Mouse (Mus musculus): ENCODE measurements around the gene Pkd1l1. TPM values are rescaled to one million over a fixed set of nuclear protein-coding genes. Genes with fewer than 3 reads are reported as not detected.

The Pkd1l1 gene
- polyA plus RNA-seq, 1 experiment from 2014 or later = 0.10 TPM

GRCm38 (mm10) chr11:8978154-8978553 lies 5.1 kb upstream of the Pkd1l1 start:
- H3K4me1 ChIP-seq (replicated peaks) = no peaks in the 10 kb centered on the region
- DNase-seq (no peak), ATAC-seq (ENCODE audit: low read depth) (no peak)
- no peak overlapping the region for H3K9ac ChIP-seq
- H3K4me3 ChIP-seq (replicated peaks) = no peak overlapping the region
- 57% methylated on average over 4 of the region's 4 CpGs for WGBS (ENCODE audit: insufficient replicate concordance)
- H3K4me2 ChIP-seq = no peak overlapping the region
- no peaks in the 10 kb centered on the region for H3K27me3 ChIP-seq
- no peak overlapping the region for H3K27ac ChIP-seq
- H3K9me3 ChIP-seq (replicated peaks) = no peaks in the 10 kb centered on the region
- no peaks in the 10 kb centered on the region for H3K36me3 ChIP-seq

GRCm38 (mm10) chr11:8972093-8972492 lies 973 bp downstream of the Pkd1l1 start:
- H3K4me2 ChIP-seq = peak overlapping the region; percentile 38
- H3K27ac ChIP-seq = peak overlapping the region; percentile 57
- H3K27me3 ChIP-seq = no peaks in the 10 kb centered on the region
- peak overlapping the region; percentile 10; the same call in 1 of the 2 replicates for H3K9ac ChIP-seq
- no peaks in the 10 kb centered on the region for H3K36me3 ChIP-seq
- DNase-seq = no peak
- 51% methylated on average over 6 of the region's 6 CpGs for WGBS (ENCODE audit: insufficient replicate concordance)
- peaks cover 47% of the 10 kb centered on the region for H3K4me1 ChIP-seq (replicated peaks)
- no peak overlapping the region for H3K4me3 ChIP-seq (replicated peaks)
- peak; percentile 85 for ATAC-seq (ENCODE audit: low read depth)
- no peaks in the 10 kb centered on the region for H3K9me3 ChIP-seq (replicated peaks)

GRCm38 (mm10) chr11:8970509-8970908 lies 2.6 kb downstream of the Pkd1l1 start:
- DNase-seq = peak; percentile 50
- WGBS (ENCODE audit: insufficient replicate concordance) = 28% methylated on average over 9 of the region's 9 CpGs
- Histone ChIP-seq H3K9me3 (replicated peaks) (no peaks in the 10 kb centered on the region), H3K4me3 (replicated peaks) (0 out of 2 replicates have a peak overlapping the region, but pooled peaks have one; percentile 13), H3K9ac (peak overlapping the region; percentile 22; the same call in 1 of the 2 replicates), H3K4me1 (replicated peaks) (peaks cover 52% of the 10 kb centered on the region), H3K27ac (peak overlapping the region; percentile 72), H3K36me3 (no peaks in the 10 kb centered on the region), H3K27me3 (no peaks in the 10 kb centered on the region), H3K4me2 (peak overlapping the region; percentile 54)
- ATAC-seq (ENCODE audit: low read depth) = peak; percentile 83

GRCm38 (mm10) chr11:8968094-8968493 lies 5.0 kb downstream of the Pkd1l1 start:
- DNase-seq = no peak
- Histone ChIP-seq H3K9ac (no peak overlapping the region), H3K27me3 (no peaks in the 10 kb centered on the region), H3K4me1 (replicated peaks) (peaks cover 52% of the 10 kb centered on the region), H3K27ac (peak overlapping the region; percentile 47; the same call in 1 of the 2 replicates), H3K4me3 (replicated peaks) (no peak overlapping the region), H3K36me3 (no peaks in the 10 kb centered on the region), H3K4me2 (peak overlapping the region; percentile 8; the same call in 1 of the 2 replicates), H3K9me3 (replicated peaks) (no peaks in the 10 kb centered on the region)
- 70% methylated on average over 7 of the region's 7 CpGs for WGBS (ENCODE audit: insufficient replicate concordance)
- ATAC-seq (ENCODE audit: low read depth) = peak; percentile 60

GRCm38 (mm10) chr11:8958572-8958971 lies 14.5 kb downstream of the Pkd1l1 start:
- no peak overlapping the region for H3K4me3 ChIP-seq (replicated peaks)
- 66% methylated on average over 10 of the region's 10 CpGs for WGBS (ENCODE audit: insufficient replicate concordance)
- H3K4me2 ChIP-seq = no peak overlapping the region
- H3K36me3 ChIP-seq = no peaks in the 10 kb centered on the region
- no peak overlapping the region for H3K9ac ChIP-seq
- H3K27ac ChIP-seq = no peak overlapping the region
- ATAC-seq (ENCODE audit: low read depth) (no peak), DNase-seq (no peak)
- H3K27me3 ChIP-seq = no peaks in the 10 kb centered on the region
- H3K4me1 ChIP-seq (replicated peaks) = no peaks in the 10 kb centered on the region
- no peaks in the 10 kb centered on the region for H3K9me3 ChIP-seq (replicated peaks)

GRCm38 (mm10) chr11:8958108-8958507 lies 15.0 kb downstream of the Pkd1l1 start:
- DNase-seq (no peak), ATAC-seq (ENCODE audit: low read depth) (no peak)
- no peaks in the 10 kb centered on the region for H3K4me1 ChIP-seq (replicated peaks)
- no peaks in the 10 kb centered on the region for H3K9me3 ChIP-seq (replicated peaks)
- WGBS (ENCODE audit: insufficient replicate concordance) = 59% methylated on average over 4 of the region's 4 CpGs
- H3K4me2 ChIP-seq = no peak overlapping the region
- H3K27ac ChIP-seq = no peak overlapping the region
- H3K9ac ChIP-seq = no peak overlapping the region
- no peak overlapping the region for H3K4me3 ChIP-seq (replicated peaks)
- H3K27me3 ChIP-seq = no peaks in the 10 kb centered on the region
- H3K36me3 ChIP-seq = no peaks in the 10 kb centered on the region

GRCm38 (mm10) chr11:8957023-8957422 lies 16.0 kb downstream of the Pkd1l1 start:
- H3K27ac ChIP-seq = no peak overlapping the region
- DNase-seq (no peak), ATAC-seq (ENCODE audit: low read depth) (no peak)
- H3K4me1 ChIP-seq (replicated peaks) = no peaks in the 10 kb centered on the region
- no peak overlapping the region for H3K4me2 ChIP-seq
- no peaks in the 10 kb centered on the region for H3K9me3 ChIP-seq (replicated peaks)
- 50% methylated on average over 6 of the region's 6 CpGs for WGBS (ENCODE audit: insufficient replicate concordance)
- no peak overlapping the region for H3K4me3 ChIP-seq (replicated peaks)
- H3K27me3 ChIP-seq = no peaks in the 10 kb centered on the region
- no peak overlapping the region for H3K9ac ChIP-seq
- H3K36me3 ChIP-seq = no peaks in the 10 kb centered on the region

- H3K4me3 ChIP-seq (replicated peaks) = no peak overlapping the region
- H3K9ac ChIP-seq = no peak overlapping the region
- no peaks in the 10 kb centered on the region for H3K36me3 ChIP-seq
- 0% methylated on average over 1 of the region's 1 CpGs for WGBS (ENCODE audit: insufficient replicate concordance)
- H3K9me3 ChIP-seq (replicated peaks) = no peaks in the 10 kb centered on the region
- DNase-seq (no peak), ATAC-seq (ENCODE audit: low read depth) (no peak)
- no peak overlapping the region for H3K27ac ChIP-seq
- H3K27me3 ChIP-seq = no peaks in the 10 kb centered on the region
- no peak overlapping the region for H3K4me2 ChIP-seq
- no peaks in the 10 kb centered on the region for H3K4me1 ChIP-seq (replicated peaks)
These were observed 17.4 kb downstream of the Pkd1l1 start for GRCm38 (mm10) chr11:8955678-8956077.

- no peaks in the 10 kb centered on the region for H3K4me1 ChIP-seq (replicated peaks)
- H3K27me3 ChIP-seq = no peaks in the 10 kb centered on the region
- no peak overlapping the region for H3K4me3 ChIP-seq (replicated peaks)
- no peak overlapping the region for H3K9ac ChIP-seq
- H3K9me3 ChIP-seq (replicated peaks) = no peaks in the 10 kb centered on the region
- ATAC-seq (ENCODE audit: low read depth) (no peak), DNase-seq (no peak)
- no peak overlapping the region for H3K27ac ChIP-seq
- no peak overlapping the region for H3K4me2 ChIP-seq
- WGBS (ENCODE audit: insufficient replicate concordance) = 67% methylated on average over 6 of the region's 6 CpGs
- no peaks in the 10 kb centered on the region for H3K36me3 ChIP-seq
These were observed 23.2 kb downstream of the Pkd1l1 start for GRCm38 (mm10) chr11:8949765-8950430.

GRCm38 (mm10) chr11:8948871-8949270 lies 24.2 kb downstream of the Pkd1l1 start:
- ATAC-seq (ENCODE audit: low read depth) (no peak), DNase-seq (no peak)
- H3K27me3 ChIP-seq = no peaks in the 10 kb centered on the region
- H3K4me3 ChIP-seq (replicated peaks) = no peak overlapping the region
- no peak overlapping the region for H3K27ac ChIP-seq
- no peak overlapping the region for H3K4me2 ChIP-seq
- 29% methylated on average over 3 of the region's 3 CpGs for WGBS (ENCODE audit: insufficient replicate concordance)
- peaks cover 9% of the 10 kb centered on the region; the same call in 1 of the 2 replicates for H3K4me1 ChIP-seq (replicated peaks)
- no peak overlapping the region for H3K9ac ChIP-seq
- H3K36me3 ChIP-seq = no peaks in the 10 kb centered on the region
- H3K9me3 ChIP-seq (replicated peaks) = no peaks in the 10 kb centered on the region

- DNase-seq (no peak), ATAC-seq (ENCODE audit: low read depth) (peak; percentile 84)
- no peaks in the 10 kb centered on the region for H3K9me3 ChIP-seq (replicated peaks)
- no peaks in the 10 kb centered on the region for H3K27me3 ChIP-seq
- no peak overlapping the region for H3K4me2 ChIP-seq
- 36% methylated on average over 4 of the region's 4 CpGs for WGBS (ENCODE audit: insufficient replicate concordance)
- no peaks in the 10 kb centered on the region for H3K36me3 ChIP-seq
- H3K9ac ChIP-seq = no peak overlapping the region
- H3K4me3 ChIP-seq (replicated peaks) = no peak overlapping the region
- peaks cover 12% of the 10 kb centered on the region; the same call in 1 of the 2 replicates for H3K4me1 ChIP-seq (replicated peaks)
- no peak overlapping the region for H3K27ac ChIP-seq
These were observed 29.0 kb downstream of the Pkd1l1 start for GRCm38 (mm10) chr11:8944114-8944513.

GRCm38 (mm10) chr11:8942446-8942845 lies 30.6 kb downstream of the Pkd1l1 start:
- no peaks in the 10 kb centered on the region for H3K36me3 ChIP-seq
- DNase-seq = no peak
- no peak overlapping the region for H3K27ac ChIP-seq
- no peak overlapping the region for H3K9ac ChIP-seq
- no peak for ATAC-seq (ENCODE audit: low read depth)
- H3K9me3 ChIP-seq (replicated peaks) = no peaks in the 10 kb centered on the region
- peaks cover 12% of the 10 kb centered on the region; the same call in 1 of the 2 replicates for H3K4me1 ChIP-seq (replicated peaks)
- 51% methylated on average over 2 of the region's 2 CpGs for WGBS (ENCODE audit: insufficient replicate concordance)
- H3K27me3 ChIP-seq = no peaks in the 10 kb centered on the region
- no peak overlapping the region for H3K4me3 ChIP-seq (replicated peaks)
- H3K4me2 ChIP-seq = no peak overlapping the region
